Mouse (Mus musculus): ENCODE measurements at regions not wholly inside any gene's neighbourhood (a gene's known extent, or its start where the extent isn't known, plus 50 kb on each side); places are given as distances from the start of the nearest gene placed in this dataset.

- Histone ChIP-seq H3K4me1 (no peaks in the 10 kb centered on the region), H3K36me3 (replicated peaks) (no peaks in the 10 kb centered on the region), H3K4me3 (no peak overlapping the region), H3K27me3 (replicated peaks) (no peaks in the 10 kb centered on the region), H3K4me2 (no peak overlapping the region), H3K27ac (no peak overlapping the region), H3K9me3 (no peaks in the 10 kb centered on the region), H3K9ac (no peak overlapping the region)
- no peak for ATAC-seq (replicated peaks)
- WGBS: 97% methylated on average over 2 of the region's 2 CpGs
These were observed 375.6 kb upstream of the Maf start for GRCm38 (mm10) chr8:116083156-116083555.

GRCm38 (mm10) chr8:116078849-116079407 is 371.3 kb upstream of the Maf start:
- Histone ChIP-seq H3K36me3 (replicated peaks) (no peaks in the 10 kb centered on the region), H3K27ac (no peak overlapping the region), H3K27me3 (replicated peaks) (no peaks in the 10 kb centered on the region), H3K4me3 (no peak overlapping the region), H3K9me3 (no peaks in the 10 kb centered on the region), H3K4me2 (no peak overlapping the region), H3K4me1 (no peaks in the 10 kb centered on the region), H3K9ac (no peak overlapping the region)
- ATAC-seq (replicated peaks): no peak
- WGBS: 72% methylated on average over 5 of the region's 5 CpGs

- ATAC-seq (replicated peaks): no peak
- Histone ChIP-seq H3K4me2 (no peak overlapping the region), H3K9ac (no peak overlapping the region), H3K9me3 (no peaks in the 10 kb centered on the region), H3K4me3 (no peak overlapping the region), H3K27me3 (replicated peaks) (no peaks in the 10 kb centered on the region), H3K27ac (no peak overlapping the region), H3K4me1 (no peaks in the 10 kb centered on the region), H3K36me3 (replicated peaks) (no peaks in the 10 kb centered on the region)
- WGBS: 89% methylated on average over 7 of the region's 7 CpGs
These were observed 363.9 kb upstream of the Maf start for GRCm38 (mm10) chr8:116071497-116071896.

- Histone ChIP-seq H3K9ac (no peak overlapping the region), H3K4me3 (no peak overlapping the region), H3K9me3 (no peaks in the 10 kb centered on the region), H3K36me3 (replicated peaks) (no peaks in the 10 kb centered on the region), H3K4me2 (no peak overlapping the region), H3K27ac (no peak overlapping the region), H3K27me3 (replicated peaks) (no peaks in the 10 kb centered on the region), H3K4me1 (no peaks in the 10 kb centered on the region)
- ATAC-seq (replicated peaks): no peak
- WGBS: 87% methylated on average over 3 of the region's 3 CpGs
These were observed 361.9 kb upstream of the Maf start for GRCm38 (mm10) chr8:116069538-116069937.

GRCm38 (mm10) chr8:116067978-116068375 is 360.4 kb upstream of the Maf start:
- H3K4me3 ChIP-seq: no peak overlapping the region
- no peak for ATAC-seq (replicated peaks)
- no peaks in the 10 kb centered on the region for H3K9me3 ChIP-seq
- WGBS: 94% methylated on average over 5 of the region's 5 CpGs
- H3K4me1 ChIP-seq: no peaks in the 10 kb centered on the region
- H3K27me3 ChIP-seq (replicated peaks): no peaks in the 10 kb centered on the region
- H3K36me3 ChIP-seq (replicated peaks): no peaks in the 10 kb centered on the region
- H3K27ac ChIP-seq: no peak overlapping the region
- H3K4me2 ChIP-seq: no peak overlapping the region
- H3K9ac ChIP-seq: no peak overlapping the region

GRCm38 (mm10) chr8:116067182-116067977 is 359.8 kb upstream of the Maf start:
- ATAC-seq (replicated peaks): no peak
- no peaks in the 10 kb centered on the region for H3K36me3 ChIP-seq (replicated peaks)
- 87% methylated on average over 9 of the region's 9 CpGs for WGBS

DNA sequence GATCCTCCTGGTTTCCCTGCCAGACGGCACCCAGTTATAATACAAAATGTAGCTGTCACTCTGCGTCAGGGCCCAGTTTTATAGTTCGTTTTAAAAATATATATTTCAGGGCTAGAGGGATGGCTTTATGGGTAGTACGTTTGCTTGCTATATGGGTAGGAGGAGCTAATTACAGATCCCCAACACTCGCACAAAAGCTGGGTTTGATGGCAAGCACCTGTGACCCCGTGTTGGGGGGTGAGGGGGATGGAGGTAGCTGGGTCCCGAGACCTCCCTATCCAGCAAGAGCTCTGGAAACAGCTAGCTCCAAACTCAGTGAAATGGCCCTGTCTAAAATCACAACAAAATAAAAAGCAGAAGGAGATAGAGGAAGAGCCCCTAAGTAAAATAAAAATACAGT is 358.3 kb upstream of the Maf start:
- Histone ChIP-seq H3K9me3 (no peaks in the 10 kb centered on the region), H3K27ac (no peak overlapping the region), H3K4me2 (no peak overlapping the region), H3K4me1 (no peaks in the 10 kb centered on the region), H3K36me3 (replicated peaks) (no peaks in the 10 kb centered on the region), H3K4me3 (no peak overlapping the region), H3K27me3 (replicated peaks) (no peaks in the 10 kb centered on the region), H3K9ac (no peak overlapping the region)
- WGBS: 90% methylated on average over 7 of the region's 7 CpGs
- no peak for ATAC-seq (replicated peaks)

More at GRCm38 (mm10) chr8:116067182-116067977, 359.8 kb upstream of the Maf start:
- Histone ChIP-seq H3K27ac (no peak overlapping the region), H3K4me1 (no peaks in the 10 kb centered on the region), H3K4me3 (no peak overlapping the region), H3K9ac (no peak overlapping the region), H3K4me2 (no peak overlapping the region), H3K9me3 (no peaks in the 10 kb centered on the region), H3K27me3 (replicated peaks) (no peaks in the 10 kb centered on the region)

GRCm38 (mm10) chr8:116065327-116065726 is 357.7 kb upstream of the Maf start:
- WGBS: 89% methylated on average over 7 of the region's 7 CpGs

GRCm38 (mm10) chr8:116064562-116064961 is 357.0 kb upstream of the Maf start:
- no peak for ATAC-seq (replicated peaks)
- WGBS: 87% methylated on average over 11 of the region's 11 CpGs
- H3K4me1 ChIP-seq: no peaks in the 10 kb centered on the region

More at GRCm38 (mm10) chr8:116065327-116065726, 357.7 kb upstream of the Maf start:
- no peaks in the 10 kb centered on the region for H3K9me3 ChIP-seq
- no peaks in the 10 kb centered on the region for H3K4me1 ChIP-seq
- H3K4me2 ChIP-seq: no peak overlapping the region
- no peak overlapping the region for H3K9ac ChIP-seq
- no peak overlapping the region for H3K4me3 ChIP-seq
- H3K27me3 ChIP-seq (replicated peaks): no peaks in the 10 kb centered on the region
- no peaks in the 10 kb centered on the region for H3K36me3 ChIP-seq (replicated peaks)
- ATAC-seq (replicated peaks): no peak
- no peak overlapping the region for H3K27ac ChIP-seq

DNA sequence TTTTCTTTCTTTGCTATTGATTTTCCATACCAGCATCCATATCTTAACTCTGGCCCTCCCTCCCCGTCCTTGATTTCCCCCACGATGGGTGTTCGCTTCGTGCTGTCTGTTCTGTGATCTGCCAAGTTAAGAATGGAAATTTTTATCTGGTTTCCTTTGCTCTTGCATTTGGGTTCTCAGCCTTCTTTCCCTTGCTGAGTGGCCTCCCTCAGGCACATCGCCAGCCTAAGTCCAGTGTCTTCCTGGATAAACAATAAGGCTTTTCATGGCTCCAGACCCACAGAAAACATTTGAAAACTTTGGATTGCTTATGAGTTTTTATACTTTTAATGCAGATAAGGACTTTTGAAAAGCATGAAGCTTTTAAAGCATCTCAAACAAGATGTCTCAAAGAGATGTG is 355.9 kb upstream of the Maf start:
- WGBS: 88% methylated on average over 5 of the region's 5 CpGs

More at GRCm38 (mm10) chr8:116064562-116064961, 357.0 kb upstream of the Maf start:
- Histone ChIP-seq H3K4me2 (no peak overlapping the region), H3K27ac (no peak overlapping the region), H3K9ac (no peak overlapping the region), H3K9me3 (no peaks in the 10 kb centered on the region), H3K4me3 (no peak overlapping the region), H3K36me3 (replicated peaks) (no peaks in the 10 kb centered on the region), H3K27me3 (replicated peaks) (no peaks in the 10 kb centered on the region)

GRCm38 (mm10) chr8:116053483-116053882 is 345.9 kb upstream of the Maf start:
- H3K4me3 ChIP-seq: no peak overlapping the region

More for the DNA sequence above, 355.9 kb upstream of the Maf start:
- Histone ChIP-seq H3K4me3 (no peak overlapping the region), H3K4me1 (no peaks in the 10 kb centered on the region), H3K4me2 (no peak overlapping the region), H3K27me3 (replicated peaks) (no peaks in the 10 kb centered on the region), H3K9ac (no peak overlapping the region), H3K27ac (no peak overlapping the region), H3K9me3 (no peaks in the 10 kb centered on the region), H3K36me3 (replicated peaks) (no peaks in the 10 kb centered on the region)
- ATAC-seq (replicated peaks): no peak

GRCm38 (mm10) chr8:116053043-116053442 is 345.4 kb upstream of the Maf start:
- WGBS: 47% methylated on average over 6 of the region's 6 CpGs
- no peak overlapping the region for H3K4me3 ChIP-seq
- H3K9me3 ChIP-seq: no peaks in the 10 kb centered on the region
- no peak overlapping the region for H3K27ac ChIP-seq
- no peaks in the 10 kb centered on the region for H3K36me3 ChIP-seq (replicated peaks)
- H3K27me3 ChIP-seq (replicated peaks): peaks cover 25% of the 10 kb centered on the region
- peaks cover 7% of the 10 kb centered on the region for H3K4me1 ChIP-seq
- no peak overlapping the region for H3K4me2 ChIP-seq
- no peak for ATAC-seq (replicated peaks)
- no peak overlapping the region for H3K9ac ChIP-seq

More at GRCm38 (mm10) chr8:116053483-116053882, 345.9 kb upstream of the Maf start:
- WGBS: 10% methylated on average over 7 of the region's 7 CpGs
- Histone ChIP-seq H3K27me3 (replicated peaks) (peaks cover 25% of the 10 kb centered on the region), H3K9ac (no peak overlapping the region), H3K36me3 (replicated peaks) (no peaks in the 10 kb centered on the region), H3K4me2 (no peak overlapping the region), H3K4me1 (peaks cover 7% of the 10 kb centered on the region), H3K9me3 (no peaks in the 10 kb centered on the region), H3K27ac (no peak overlapping the region)
- no peak for ATAC-seq (replicated peaks)

- Histone ChIP-seq H3K27ac (no peak overlapping the region), H3K4me3 (no peak overlapping the region), H3K9ac (no peak overlapping the region), H3K27me3 (replicated peaks) (peaks cover 4% of the 10 kb centered on the region), H3K36me3 (replicated peaks) (no peaks in the 10 kb centered on the region), H3K4me1 (peaks cover 3% of the 10 kb centered on the region; the same call in 1 of the 2 replicates), H3K9me3 (no peaks in the 10 kb centered on the region), H3K4me2 (no peak overlapping the region)
- 87% methylated on average over 10 of the region's 10 CpGs for WGBS
- no peak for ATAC-seq (replicated peaks)
These were observed 340.9 kb upstream of the Maf start for GRCm38 (mm10) chr8:116048480-116048879.
